Mouse (Mus musculus) layer of hippocampus, postnatal 10 days (tissue): ENCODE measurements around the gene Dstn. TPM values are rescaled to one million over a fixed set of nuclear protein-coding genes. Genes with fewer than 3 reads are reported as not detected.
A peak's percentile ranks its signal among the peaks of the same experiment; 100 is the strongest.

Experiments used
- DNase-seq, 2 experiments: peaks; one replicate each; pipeline ENCODE4 v3.0.0; 2021; ENCODE audit warnings: low spot score in 2 of 2
- total RNA-seq, 2 experiments: library from RNA; stranded (reverse); gene quantifications; 2 replicates each; pipeline ENCODE4 v1.2.3; 2021

The Dstn gene
- total RNA-seq, 2 experiments from 2014 or later: 257 to 268 TPM

- no peak for DNase-seq
Measured at GRCm38 (mm10) chr2:143951546-143952315, 36.6 kb downstream of the Dstn start.

DNA sequence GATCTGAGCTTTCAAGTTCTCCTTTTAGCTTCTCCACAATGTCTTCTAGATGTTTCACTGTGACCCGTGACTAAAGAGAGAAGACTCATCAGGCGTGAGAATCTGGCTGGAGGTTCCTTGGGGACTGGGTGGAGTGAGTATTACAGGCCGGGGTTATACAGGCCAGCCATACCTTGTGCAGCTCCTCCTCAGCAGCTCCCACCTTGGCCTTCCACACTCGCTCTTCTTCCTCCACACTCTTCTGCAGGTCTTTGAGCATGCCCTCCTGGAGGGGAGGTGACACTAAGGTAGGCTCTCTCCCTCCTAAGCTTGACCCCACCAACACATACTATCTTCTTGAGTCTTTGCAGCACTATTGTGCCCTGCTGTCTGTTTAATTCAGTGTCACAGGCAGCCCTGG, 38.8 kb downstream of the Dstn start:
- DNase-seq: no peak

DNA sequence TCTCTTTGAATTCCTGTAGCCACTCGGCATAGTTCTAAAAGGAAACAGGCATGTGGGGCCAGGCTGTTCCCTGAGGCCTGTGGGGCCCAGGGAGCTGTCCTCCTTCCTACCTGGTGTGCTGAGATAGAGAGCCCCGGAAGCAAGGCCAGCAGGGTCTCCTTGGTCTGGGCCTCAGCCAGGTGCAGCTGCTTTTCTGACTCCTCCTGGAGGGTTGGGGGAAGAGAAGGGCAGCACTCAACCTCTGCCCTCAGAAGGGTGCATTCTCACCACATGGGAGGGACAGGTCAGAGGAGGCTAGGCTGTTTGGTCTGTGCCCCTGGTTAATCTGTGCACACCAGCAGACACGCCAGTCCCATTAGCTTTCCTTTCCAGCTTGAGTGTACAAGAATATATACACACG, 39.9 kb downstream of the Dstn start:
- no peak for DNase-seq

GRCm38 (mm10) chr2:143955746-143956145, 40.6 kb downstream of the Dstn start:
- DNase-seq: no peak

DNA sequence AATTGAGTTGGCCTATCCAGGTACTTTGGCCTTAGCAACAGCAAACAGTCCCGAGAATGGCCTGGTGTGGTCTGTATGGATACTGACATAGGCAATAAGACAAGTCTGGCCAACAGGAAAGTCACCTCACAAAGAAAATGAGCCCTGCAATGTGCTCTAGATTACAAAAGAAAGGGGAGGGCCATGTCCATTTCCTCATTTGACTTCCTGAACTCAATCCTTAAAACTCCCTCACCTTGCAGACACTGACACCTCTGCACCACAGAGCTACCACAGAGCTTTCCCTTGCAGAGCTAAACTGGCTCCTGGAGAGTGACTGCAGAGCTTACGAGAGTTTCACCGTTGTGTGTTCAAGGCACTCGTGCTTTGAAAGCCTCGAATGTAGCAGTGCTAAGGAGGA, 47.1 kb downstream of the Dstn start:
- DNase-seq: no peak

- DNase-seq: no peak
Measured at GRCm38 (mm10) chr2:143963318-143963717, 48.2 kb downstream of the Dstn start.

DNA sequence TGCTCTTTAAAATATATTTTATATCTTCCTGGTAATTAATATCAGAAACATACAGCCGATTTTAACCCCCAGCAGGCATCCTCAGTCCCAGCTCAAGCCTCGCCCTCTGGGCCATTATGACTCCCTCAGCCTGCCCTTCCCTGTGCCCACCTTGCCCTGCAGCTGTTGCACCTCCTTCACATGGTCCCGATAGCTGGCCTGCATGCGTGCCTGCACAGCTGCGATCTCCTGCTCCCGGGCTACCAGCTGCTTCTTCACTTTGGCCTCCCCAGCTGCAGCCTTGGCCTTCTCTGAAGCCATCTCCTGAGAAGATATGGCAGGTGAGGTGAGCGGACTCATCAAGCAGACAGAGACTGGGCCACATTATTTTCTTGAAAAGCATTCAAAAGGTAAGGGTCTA, 54.1 kb downstream of the Dstn start:
- no peak for DNase-seq

- DNase-seq: no peak
Measured at GRCm38 (mm10) chr2:143970841-143971240, 55.7 kb downstream of the Dstn start.

- DNase-seq: no peak
Measured at GRCm38 (mm10) chr2:143971887-143972286, 56.8 kb downstream of the Dstn start.

- DNase-seq: no peak
Measured at GRCm38 (mm10) chr2:143973161-143973560, 58.0 kb downstream of the Dstn start.

- DNase-seq: no peak
Measured at GRCm38 (mm10) chr2:143975146-143975649, 60.1 kb downstream of the Dstn start.

GRCm38 (mm10) chr2:143978444-143979147, 63.5 kb downstream of the Dstn start:
- DNase-seq: no peak

GRCm38 (mm10) chr2:143980781-143981398, 65.8 kb downstream of the Dstn start:
- peak; percentile 82 to 86 for DNase-seq

GRCm38 (mm10) chr2:143982152-143982551, 67.0 kb downstream of the Dstn start:
- no peak for DNase-seq

DNA sequence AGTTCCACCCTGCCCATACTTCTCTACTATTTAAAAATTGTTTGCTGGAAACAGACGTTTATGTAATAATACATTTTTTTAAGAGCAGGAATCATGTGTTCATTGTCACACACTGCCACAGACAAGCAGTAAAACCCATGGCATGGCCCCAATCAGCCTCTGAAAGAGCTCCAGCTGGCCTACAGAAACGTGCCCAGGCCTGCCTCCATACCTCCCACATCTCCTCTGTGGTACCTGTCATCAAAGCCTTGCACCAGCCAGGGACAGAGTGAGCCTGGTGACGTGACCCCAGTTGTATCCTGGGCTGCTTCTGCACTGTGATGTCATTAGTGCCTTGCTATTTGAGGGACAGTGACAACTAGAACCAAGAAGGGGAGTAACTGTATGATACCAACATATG, 67.8 kb downstream of the Dstn start:
- DNase-seq: peak in 1 of 2 experiments; percentile 20

- no peak for DNase-seq
Measured at GRCm38 (mm10) chr2:143983482-143983881, 68.4 kb downstream of the Dstn start.

GRCm38 (mm10) chr2:143987485-143987884, 72.4 kb downstream of the Dstn start:
- DNase-seq: no peak

- no peak for DNase-seq
Measured at GRCm38 (mm10) chr2:143988016-143988415, 72.9 kb downstream of the Dstn start.

GRCm38 (mm10) chr2:143990997-143991396, 75.9 kb downstream of the Dstn start:
- peak; percentile 24 to 37 for DNase-seq

- DNase-seq: no peak
Measured at GRCm38 (mm10) chr2:143991964-143992672, 77.0 kb downstream of the Dstn start.
